9 mouse cellular contexts compared by ENCODE assay signal in the genomic region with DNA sequence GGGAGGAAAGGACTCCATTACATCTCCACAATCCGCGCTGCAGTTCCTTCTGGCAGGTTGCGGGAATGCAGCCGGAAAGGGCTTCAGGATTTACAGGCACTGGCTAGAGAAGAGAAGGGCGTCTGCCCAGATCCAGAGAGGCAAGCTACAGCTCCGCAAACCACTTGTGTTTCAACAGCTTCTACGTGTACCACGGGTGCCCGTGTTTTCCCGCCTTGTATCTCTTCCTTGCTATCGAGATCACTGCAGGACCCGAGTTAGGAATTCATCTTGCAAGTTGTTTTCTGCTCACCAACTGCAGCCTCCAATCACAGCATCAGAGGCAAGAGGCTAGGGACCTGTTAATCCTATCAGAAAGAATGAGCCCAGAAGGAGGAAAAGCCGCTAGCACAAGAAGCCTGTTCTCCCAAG. TPM values are rescaled to one million over a fixed set of nuclear protein-coding genes. Genes with fewer than 3 reads are reported as not detected.
A peak's percentile ranks its signal among the peaks of the same experiment; 100 is the strongest.
DNase-seq lines count a peak whose midpoint lies in the region; ATAC-seq and TF ChIP-seq lines count a peak whose summit lies in the region.
"Had no signal": no experiment of that assay in that cellular context is flagged by ENCODE, and none has a peak within 500 bp of the region (broad histone marks: within the 10 kb centered on the region; RNA-seq: fewer than 3 reads in every experiment).

No protein-coding gene starts in this region.

- H3K9me3 ChIP-seq in forebrain, embryonic 13.5 days (replicated peaks), result no peaks in the 10 kb centered on the region; the same call in 1 of the 2 replicates
- H3K9me3 ChIP-seq in intestine, embryonic 16.5 days (ENCODE audit: control insufficient read depth, low read length), result no peaks in the 10 kb centered on the region
- H3K9me3 ChIP-seq in midbrain, embryonic 10.5 days (replicated peaks), result no peaks in the 10 kb centered on the region

- peak overlapping the region; percentile 21 for H3K4me3 ChIP-seq in forebrain, embryonic 13.5 days
- no peak overlapping the region for H3K4me3 ChIP-seq in intestine, embryonic 16.5 days (ENCODE audit: low read length)
- H3K4me3 ChIP-seq in midbrain, embryonic 10.5 days, result peak overlapping the region; percentile 44
- peak overlapping the region; percentile 11; the same call in 1 of the 2 replicates for H3K4me3 ChIP-seq in testis, adult 2 months (ENCODE audit: control insufficient read depth, low read depth, low read length)
- H3K4me3 ChIP-seq: erythroblast, embryonic 14.5 days had no signal

- 3% methylated on average over 13 of the region's 13 CpGs for WGBS in forebrain, embryonic 13.5 days
- WGBS in intestine, embryonic 16.5 days, result 13% methylated on average over 13 of the region's 13 CpGs
- WGBS in midbrain, embryonic 10.5 days, result 6% methylated on average over 13 of the region's 13 CpGs

- H3K27ac ChIP-seq in forebrain, embryonic 13.5 days, result no peak overlapping the region
- no peak overlapping the region for H3K27ac ChIP-seq in intestine, embryonic 16.5 days (ENCODE audit: low read length)
- H3K27ac ChIP-seq in midbrain, embryonic 10.5 days (replicated peaks), result peak overlapping the region; percentile 74
- no peak overlapping the region for H3K27ac ChIP-seq in testis, adult 2 months (ENCODE audit: control insufficient read depth, insufficient read depth, low read depth, low read length)

- no peak for TF ChIP-seq POLR2A in testis, adult 2 months (IDR thresholded peaks at IDR 0.05; ENCODE audit: control insufficient read depth, low read depth, low read length)

- TF ChIP-seq CTCF in testis, adult 2 months (IDR thresholded peaks at IDR 0.05; ENCODE audit: control insufficient read depth, insufficient read depth, insufficient replicate concordance, low read depth, low read length), result no peak; the same call in 1 of the 2 replicates

- intact Hi-C loops in gastrocnemius, postnatal 36 days (cut with DNase I), result loop anchor here (10.0 kb wide), 1 partner anchor 708 kb away; no protein-coding TSS in a partner anchor

- H3K9ac ChIP-seq in forebrain, embryonic 13.5 days, result 0 out of 2 replicates have a peak overlapping the region, but pooled peaks have one; percentile 8
- H3K9ac ChIP-seq in intestine, embryonic 16.5 days (ENCODE audit: low read depth, low read length), result no peak overlapping the region

- peak; percentile 23 for DNase-seq in gastrocnemius, postnatal 10 days
- no peak for DNase-seq in gastrocnemius, postnatal 36 days
- DNase-seq in adrenal gland, postnatal 10 days, result peak; percentile 46
- peak; percentile 75 for DNase-seq in midbrain, embryonic 10.5 days (ENCODE audit: low spot score)
- DNase-seq in spleen, adult 18-20 months, result no peak

- no peaks in the 10 kb centered on the region for H3K36me3 ChIP-seq in forebrain, embryonic 13.5 days (ENCODE audit: poor library complexity, severe bottlenecking)
- no peaks in the 10 kb centered on the region for H3K36me3 ChIP-seq in intestine, embryonic 16.5 days (ENCODE audit: control insufficient read depth, insufficient read depth, low read length)
- no peaks in the 10 kb centered on the region for H3K36me3 ChIP-seq in midbrain, embryonic 10.5 days
- H3K36me3 ChIP-seq in testis, adult 2 months (ENCODE audit: control insufficient read depth, insufficient read depth, low read length), result no peaks in the 10 kb centered on the region

- peak overlapping the region; percentile 53 for H3K4me2 ChIP-seq in forebrain, embryonic 13.5 days
- H3K4me2 ChIP-seq in intestine, embryonic 16.5 days (ENCODE audit: low read depth, low read length), result 0 out of 2 replicates have a peak overlapping the region, but pooled peaks have one; percentile 4

- no peaks in the 10 kb centered on the region for H3K27me3 ChIP-seq in forebrain, embryonic 13.5 days
- no peaks in the 10 kb centered on the region for H3K27me3 ChIP-seq in intestine, embryonic 16.5 days (replicated peaks; ENCODE audit: control insufficient read depth, insufficient read depth, low read length)
- no peaks in the 10 kb centered on the region for H3K27me3 ChIP-seq in midbrain, embryonic 10.5 days (ENCODE audit: low read depth, poor library complexity, severe bottlenecking)
- H3K27me3 ChIP-seq in testis, adult 2 months (ENCODE audit: control insufficient read depth, insufficient read depth, low read length), result no peaks in the 10 kb centered on the region

- peaks cover 11% of the 10 kb centered on the region for H3K4me1 ChIP-seq in forebrain, embryonic 13.5 days
- H3K4me1 ChIP-seq in intestine, embryonic 16.5 days (ENCODE audit: control insufficient read depth, insufficient read depth, low read length), result no peaks in the 10 kb centered on the region
- H3K4me1 ChIP-seq in midbrain, embryonic 10.5 days, result peaks cover 21% of the 10 kb centered on the region
- peaks cover 6% of the 10 kb centered on the region for H3K4me1 ChIP-seq in testis, adult 2 months (ENCODE audit: control insufficient read depth, insufficient read depth, low read length)

- ATAC-seq in forebrain, embryonic 13.5 days, result peak; percentile 85
- no peak for ATAC-seq in intestine, embryonic 16.5 days

RNA-seq across cellular contexts. Expression of a gene that starts 35.8 kb away (rescaled TPM):
- 1 to 10 TPM; 3.9 to 4.2 TPM for total RNA-seq in gastrocnemius, postnatal 10 days (2021)
- under 1 TPM; 0.64 to 0.76 TPM for total RNA-seq in gastrocnemius, postnatal 36 days (2021)
- 10 to 100 TPM; 16.2 to 18.7 TPM for total RNA-seq in adrenal gland, postnatal 10 days (2021)
- polyA plus RNA-seq in forebrain, embryonic 13.5 days (2015; fragmentation: Nextera tagmentation; extraction: Ambion mirVana), result 8.8 and 9.6 TPM in 2 replicates
- 3.7 and 4.1 TPM in 2 replicates for polyA plus RNA-seq in intestine, embryonic 16.5 days (2015; fragmentation: Nextera tagmentation; extraction: Ambion mirVana)
- 8.8 TPM in 2 replicates for polyA plus RNA-seq in midbrain, embryonic 10.5 days (2016; fragmentation: Nextera tagmentation; extraction: Ambion mirVana)
- polyA plus RNA-seq in testis, adult 2 months (2012; rRNA removed), result 0.38 and 0.43 TPM in 2 replicates

Comparison
In these comparisons a context has a peak if more than half of its experiments do, and no peak if none do; other contexts are left out.
1. DNase-seq: peak in gastrocnemius, postnatal 10 days (single experiment), adrenal gland, postnatal 10 days (single experiment) and midbrain, embryonic 10.5 days (single experiment); none in gastrocnemius, postnatal 36 days (0 of 2) and spleen, adult 18-20 months (0 of 2).